In genomic region chr14:61014544-61014943, GRCm38 (mm10) we compare ENCODE assay signal across 13 mouse cellular contexts.
"Had no signal": no experiment of that assay in that cellular context is flagged by ENCODE, and none has a peak within 500 bp of the region (broad histone marks: within the 10 kb centered on the region; RNA-seq: fewer than 3 reads in every experiment).

No protein-coding gene starts in this region.

- H3K9me3 ChIP-seq: liver, embryonic 13.5 days; midbrain, embryonic 12.5 days; neural tube, embryonic 13.5 days; stomach, embryonic 15.5 days had no signal

- H3K27ac ChIP-seq: liver, embryonic 13.5 days; neural tube, embryonic 13.5 days; stomach, embryonic 15.5 days had no signal

- ATAC-seq: intestine, postnatal 0 days; midbrain, embryonic 16.5 days had no signal

- H3K27me3 ChIP-seq: liver, embryonic 13.5 days; neural tube, embryonic 13.5 days; stomach, embryonic 15.5 days had no signal

- H3K4me1 ChIP-seq: liver, embryonic 13.5 days; stomach, embryonic 15.5 days had no signal

- H3K4me2 ChIP-seq: liver, embryonic 13.5 days; midbrain, embryonic 12.5 days; neural tube, embryonic 13.5 days; stomach, embryonic 15.5 days had no signal

- DNase-seq: kidney, adult 8-10 months; kidney, postnatal 25 days; liver; liver, embryonic 13.5 days; lung, adult 18-20 months; retina, postnatal 1 day; thymus, adult 2 months; thymus, postnatal 36 days had no signal

- H3K36me3 ChIP-seq: liver, embryonic 13.5 days; neural tube, embryonic 13.5 days; stomach, embryonic 15.5 days had no signal

- H3K4me3 ChIP-seq: liver, embryonic 13.5 days; midbrain, embryonic 12.5 days; neural tube, embryonic 13.5 days; stomach, embryonic 15.5 days had no signal

- H3K9ac ChIP-seq: liver, embryonic 13.5 days; midbrain, embryonic 12.5 days; neural tube, embryonic 13.5 days; stomach, embryonic 15.5 days had no signal
